Mouse (Mus musculus): ENCODE data around the gene Gm19402.
A peak's percentile ranks its signal among the peaks of the same experiment; 100 is the strongest.
"Not testable (repeated sequence)": the region's sequence is repeated elsewhere in the genome, so short reads cannot be mapped to it uniquely, and the experiment has no call there.

Gm19402 gene

DNA sequence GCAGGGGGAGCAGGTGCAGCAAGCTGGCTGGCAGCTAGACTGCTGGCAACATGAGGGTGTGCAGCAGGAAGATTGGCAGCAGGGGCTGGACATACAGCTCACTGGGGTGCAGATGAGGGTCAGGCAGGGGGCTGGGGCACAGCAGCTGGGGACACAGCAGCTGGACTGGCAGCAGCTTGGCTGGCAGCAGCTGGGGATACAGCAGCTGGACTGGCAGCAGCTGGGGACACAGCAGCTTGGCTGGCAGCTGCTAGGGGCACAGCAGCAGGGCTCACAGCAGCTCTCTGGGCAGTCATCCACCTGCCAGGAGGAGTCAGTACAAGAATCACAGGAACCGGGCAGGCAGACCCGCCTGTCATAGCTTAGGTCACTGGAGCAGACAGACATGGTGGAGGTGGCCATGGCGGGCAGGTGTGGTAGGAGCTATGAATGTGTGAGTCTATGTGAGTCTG, at the start of gene Gm19402:
Gm19402 (minus strand) TSS at position 402 of the 452 bp plus-strand sequence.
- not testable (repeated sequence) for DNase-seq (ENCODE audit: inconsistent age in 2 of 2, low spot score in 1 of 2)

DNA sequence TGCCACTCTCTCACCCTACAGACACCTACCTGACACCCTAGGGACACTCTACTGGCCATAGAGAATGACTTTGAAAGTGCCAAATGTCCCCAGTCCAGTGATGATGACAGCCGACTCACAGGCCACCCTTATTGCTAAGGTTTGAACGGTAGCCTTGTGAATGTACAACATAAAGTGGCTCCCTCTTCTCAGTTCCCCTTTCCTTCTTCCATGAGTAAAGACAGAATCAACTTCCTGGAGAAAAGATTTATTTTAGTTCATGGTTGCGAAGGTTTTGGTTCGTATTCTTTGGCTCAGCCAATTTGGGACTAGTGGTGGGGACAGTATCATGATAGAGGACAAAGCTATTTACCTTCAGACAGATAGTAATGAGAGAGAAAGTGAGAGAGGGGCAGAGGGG, 48.4 kb upstream of the Gm19402 start:
- no peak for DNase-seq (ENCODE audit: inconsistent age in 2 of 2, low spot score in 1 of 2)

DNA sequence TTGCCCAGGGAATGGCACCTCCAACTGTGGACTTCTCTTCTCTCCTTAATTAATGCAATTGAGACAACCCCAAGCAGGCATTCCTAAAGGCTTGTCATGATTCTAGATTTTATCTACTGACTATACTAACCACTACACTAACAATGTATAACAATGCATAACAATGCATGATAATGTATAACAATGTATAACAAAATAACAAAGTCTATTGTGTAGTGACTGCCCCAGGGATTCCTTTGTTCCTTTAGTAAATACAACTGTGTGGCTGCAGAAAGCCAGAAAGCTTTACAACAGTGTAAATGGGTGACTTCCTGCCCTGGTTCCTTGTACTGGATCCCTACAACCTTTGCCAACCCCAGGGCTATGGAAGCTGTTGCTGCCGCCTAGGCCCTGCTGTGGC, 45.4 kb upstream of the Gm19402 start:
- DNase-seq (ENCODE audit: inconsistent age in 2 of 2, low spot score in 1 of 2), result no peak

DNA sequence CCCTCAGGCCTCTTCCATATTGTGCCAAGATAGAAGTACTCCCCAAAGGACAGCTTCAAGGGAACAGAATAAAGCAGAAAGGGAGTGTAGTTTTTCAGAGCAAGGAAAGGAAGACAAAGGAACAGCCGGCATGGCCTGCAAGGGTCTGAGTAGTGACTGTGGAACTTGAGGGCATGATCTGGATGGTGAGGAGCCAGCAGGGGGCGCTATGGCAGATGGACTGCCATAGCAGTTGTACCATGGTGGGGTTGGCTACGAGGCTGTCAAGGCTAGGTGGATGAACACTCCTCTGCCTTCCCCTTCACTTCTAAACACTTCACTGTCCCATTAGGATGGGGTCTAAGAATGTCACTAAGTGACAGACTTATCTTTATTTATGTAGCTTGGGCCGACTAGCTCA, 38.7 kb upstream of the Gm19402 start:
- peak; percentile 13 to 46 for DNase-seq (ENCODE audit: inconsistent age in 2 of 2, low spot score in 1 of 2)

DNA sequence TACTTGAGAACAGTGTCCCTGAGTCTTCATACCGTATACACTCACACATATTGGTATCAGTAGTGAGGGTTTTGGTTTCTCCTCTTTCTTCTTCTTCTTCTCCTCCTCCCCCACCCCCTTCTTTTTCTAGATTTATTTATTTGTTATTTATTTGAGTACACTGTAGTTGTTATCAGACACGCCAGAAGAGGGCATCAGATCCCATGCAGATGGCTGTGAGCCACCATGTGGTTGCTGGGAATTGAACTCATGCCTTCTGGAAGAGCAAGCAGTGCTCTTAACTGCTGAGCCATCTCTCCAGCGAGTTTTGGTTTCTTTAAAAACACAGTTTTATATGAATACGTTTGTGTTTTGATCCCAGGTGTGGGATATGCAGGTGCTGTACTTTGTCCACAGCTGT, 37.7 kb upstream of the Gm19402 start:
- peak in 1 of 2 experiments; percentile 41 for DNase-seq (ENCODE audit: inconsistent age in 2 of 2, low spot score in 1 of 2)

DNA sequence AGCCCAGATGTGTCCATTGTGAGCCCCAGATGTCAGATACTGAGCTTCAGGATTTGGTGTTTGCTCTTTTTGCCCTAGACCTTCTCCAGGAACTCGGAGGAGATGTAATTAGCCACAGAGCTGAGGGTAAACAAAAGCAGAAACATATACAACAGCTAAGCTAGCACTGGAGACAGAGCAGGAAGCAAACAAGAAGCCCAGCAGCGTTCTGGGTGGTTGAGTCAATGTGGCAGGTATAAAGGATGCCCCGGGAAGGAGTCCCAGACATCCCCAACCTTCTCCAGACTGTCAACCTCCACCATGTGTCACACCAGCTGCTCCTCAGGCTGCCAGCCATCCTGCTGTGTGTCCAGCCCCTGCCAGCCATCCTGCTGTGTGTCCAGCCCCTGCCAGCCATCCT, 35.6 kb upstream of the Gm19402 start, which contains the start of gene Gm10100:
Gm10100 (plus strand) TSS at position 301 of the 400 bp plus-strand sequence.
- DNase-seq (ENCODE audit: inconsistent age in 2 of 2, low spot score in 1 of 2), result no peak

DNA sequence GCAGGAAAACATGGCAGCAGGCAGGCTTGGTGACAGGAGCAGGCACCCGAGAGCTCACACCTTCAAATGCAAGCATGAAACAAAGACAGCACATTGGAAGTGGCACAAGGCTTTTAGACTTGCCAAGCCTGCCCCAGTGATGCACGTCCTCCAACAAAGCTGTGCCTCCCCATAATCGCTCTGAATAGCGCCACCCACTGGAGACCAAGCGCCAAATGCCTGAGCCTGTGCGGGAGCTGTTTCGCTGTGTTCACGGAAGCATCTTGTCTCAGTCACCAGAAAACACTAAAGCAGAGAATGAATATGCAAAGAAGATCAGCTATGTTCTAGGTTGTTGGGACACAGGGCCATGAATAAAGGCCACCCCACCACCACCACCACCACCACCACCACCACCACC, 34.3 kb upstream of the Gm19402 start:
- DNase-seq (ENCODE audit: inconsistent age in 2 of 2, low spot score in 1 of 2), result no peak

DNA sequence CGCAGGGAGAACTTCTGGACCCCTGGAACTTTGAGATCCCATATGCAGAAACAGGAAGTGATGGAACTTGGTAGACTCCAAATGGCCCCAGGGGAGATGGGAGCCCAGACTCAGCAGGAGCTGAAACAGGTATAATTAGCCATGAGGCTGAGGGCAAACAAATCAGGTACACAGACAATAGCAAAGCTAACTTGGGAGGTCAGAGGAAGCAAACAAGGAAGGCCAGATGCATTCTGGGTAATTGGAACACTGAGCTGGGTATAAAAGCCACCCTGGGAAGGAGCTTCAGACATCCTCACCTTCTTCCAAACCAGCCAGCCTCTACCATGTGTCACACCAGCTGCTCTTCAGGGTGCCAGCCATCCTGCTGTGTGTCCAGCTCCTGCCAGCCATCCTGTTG, 29.7 kb upstream of the Gm19402 start, which contains the start of gene Krtap12-1:
Krtap12-1 (plus strand) TSS at position 301 of the 400 bp plus-strand sequence.
- DNase-seq (ENCODE audit: inconsistent age in 2 of 2, low spot score in 1 of 2), result not testable (repeated sequence)

DNA sequence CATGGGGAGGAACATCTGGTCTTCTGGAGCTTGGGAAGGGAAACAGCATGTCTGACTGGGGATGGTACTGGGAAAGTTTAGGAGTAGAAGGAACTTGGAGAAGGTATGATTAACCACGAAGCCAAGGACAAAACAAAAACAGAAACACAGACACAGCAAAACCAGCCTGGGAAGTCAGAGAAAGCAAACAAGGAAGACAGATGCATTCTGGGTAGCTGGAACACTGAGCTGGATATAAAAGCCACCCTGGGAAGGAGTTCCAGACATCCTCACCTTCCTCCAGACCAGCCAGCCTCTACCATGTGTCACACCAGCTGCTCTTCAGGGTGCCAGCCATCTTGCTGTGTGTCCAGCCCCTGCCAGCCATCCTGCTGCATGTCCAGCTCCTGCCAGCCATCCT, 24.9 kb upstream of the Gm19402 start, which contains the start of gene Gm10142:
Gm10142 (plus strand) TSS at position 301 of the 400 bp plus-strand sequence.
- DNase-seq (ENCODE audit: inconsistent age in 2 of 2, low spot score in 1 of 2), result no peak

DNA sequence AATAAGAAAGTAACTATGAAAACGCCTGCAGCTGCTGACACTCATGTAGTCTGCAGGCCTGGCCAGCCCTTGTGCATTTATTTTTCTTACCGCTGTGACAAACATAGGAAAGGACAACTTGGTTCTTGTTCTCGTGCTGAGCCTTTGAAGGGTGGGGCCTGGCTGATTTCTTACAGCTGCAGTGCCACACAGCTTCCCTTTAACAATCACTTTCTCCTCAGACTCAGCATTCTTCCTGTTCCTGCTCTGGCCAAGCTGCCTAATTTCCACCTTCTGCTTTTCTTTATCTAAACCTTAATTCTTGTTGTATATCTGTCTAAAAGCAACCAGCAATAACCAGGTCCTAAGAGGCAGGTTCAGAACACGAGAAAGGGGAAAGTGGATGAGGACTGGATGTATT, 23.2 kb upstream of the Gm19402 start:
- no peak for DNase-seq (ENCODE audit: inconsistent age in 2 of 2, low spot score in 1 of 2)

DNA sequence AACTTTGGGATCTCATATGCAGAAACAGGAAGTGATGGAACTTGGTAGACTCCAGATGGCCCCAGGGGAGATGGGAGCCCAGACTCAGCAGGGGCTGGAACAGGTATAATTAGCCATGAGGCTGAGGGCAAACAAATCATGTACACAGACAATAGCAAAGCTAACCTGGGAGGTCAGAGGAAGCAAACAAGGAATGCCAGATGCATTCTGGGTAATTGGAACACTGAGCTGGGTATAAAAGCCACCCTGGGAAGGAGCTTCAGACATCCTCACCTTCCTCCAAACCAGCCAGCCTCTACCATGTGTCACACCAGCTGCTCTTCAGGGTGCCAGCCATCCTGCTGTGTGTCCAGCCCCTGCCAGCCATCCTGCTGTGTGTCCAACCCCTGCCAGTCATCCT, 20.6 kb upstream of the Gm19402 start, which contains the start of gene Gm10024:
Gm10024 (plus strand) TSS at position 301 of the 400 bp plus-strand sequence.
- not testable (repeated sequence) for DNase-seq (ENCODE audit: inconsistent age in 2 of 2, low spot score in 1 of 2)

DNA sequence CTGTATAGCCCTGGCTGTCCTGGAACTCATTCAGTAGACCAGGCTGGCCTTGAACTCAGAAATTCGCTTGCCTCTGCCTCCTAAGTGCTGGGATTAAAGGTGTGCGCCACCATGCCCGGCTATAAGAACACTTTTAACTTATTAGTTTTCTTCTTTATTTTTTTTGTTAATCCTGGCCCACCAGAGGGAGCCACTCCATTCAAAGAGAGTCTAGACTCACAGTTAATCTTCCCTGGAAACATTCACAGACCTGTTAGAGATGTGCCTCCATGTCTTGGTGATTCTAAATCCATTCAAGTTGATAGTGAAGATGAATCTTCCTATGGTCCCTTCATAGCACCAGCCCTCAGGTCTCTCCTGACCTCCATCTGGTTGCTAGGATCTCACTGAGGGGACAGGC, 19.3 kb upstream of the Gm19402 start:
- DNase-seq (ENCODE audit: inconsistent age in 2 of 2, low spot score in 1 of 2), result no peak

DNA sequence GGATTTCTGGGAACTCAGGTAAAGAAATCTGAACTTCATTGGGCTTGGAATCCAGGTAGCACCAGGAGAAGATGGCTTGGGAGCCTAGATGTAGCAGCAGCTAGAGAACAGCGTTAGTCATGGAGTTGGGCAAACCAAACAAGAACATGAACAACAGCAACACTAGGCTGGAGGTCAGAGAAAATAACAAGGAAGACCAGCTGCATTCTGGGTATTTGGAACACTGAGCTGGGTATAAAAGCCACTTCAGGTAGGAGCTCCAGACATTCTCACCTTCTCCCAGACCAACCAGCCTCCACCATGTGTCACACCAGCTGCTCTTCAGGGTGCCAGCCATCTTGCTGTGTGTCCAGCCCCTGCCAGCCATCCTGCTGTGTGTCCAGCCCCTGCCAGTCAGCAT, 15.8 kb upstream of the Gm19402 start, which contains the start of gene Gm10272:
Gm10272 (plus strand) TSS at position 301 of the 400 bp plus-strand sequence.
- DNase-seq (ENCODE audit: inconsistent age in 2 of 2, low spot score in 1 of 2), result no peak

DNA sequence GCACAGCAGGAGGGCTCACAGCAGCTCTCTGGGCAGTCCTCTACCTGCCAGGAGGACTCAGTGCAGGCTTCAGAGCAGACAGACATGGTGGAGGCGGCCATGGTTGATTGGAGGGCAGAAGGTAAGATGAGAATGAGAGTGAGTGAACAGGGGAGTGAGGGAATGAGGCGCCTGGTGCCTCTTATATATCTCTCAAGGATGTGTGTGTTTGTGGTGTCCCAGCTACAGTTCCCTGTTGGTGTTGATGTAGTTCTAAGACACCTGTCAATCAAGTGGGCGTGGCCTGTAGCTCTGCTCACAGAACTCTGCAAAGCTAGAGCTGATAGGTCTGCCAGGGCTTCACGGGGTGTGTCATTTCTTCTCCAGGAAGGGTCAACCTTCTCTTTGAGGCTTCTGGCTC, 6.6 kb upstream of the Gm19402 start, which contains the start of gene Gm9508:
Gm9508 (minus strand) TSS at position 101 of the 400 bp plus-strand sequence.
- DNase-seq (ENCODE audit: inconsistent age in 2 of 2, low spot score in 1 of 2), result no peak

DNA sequence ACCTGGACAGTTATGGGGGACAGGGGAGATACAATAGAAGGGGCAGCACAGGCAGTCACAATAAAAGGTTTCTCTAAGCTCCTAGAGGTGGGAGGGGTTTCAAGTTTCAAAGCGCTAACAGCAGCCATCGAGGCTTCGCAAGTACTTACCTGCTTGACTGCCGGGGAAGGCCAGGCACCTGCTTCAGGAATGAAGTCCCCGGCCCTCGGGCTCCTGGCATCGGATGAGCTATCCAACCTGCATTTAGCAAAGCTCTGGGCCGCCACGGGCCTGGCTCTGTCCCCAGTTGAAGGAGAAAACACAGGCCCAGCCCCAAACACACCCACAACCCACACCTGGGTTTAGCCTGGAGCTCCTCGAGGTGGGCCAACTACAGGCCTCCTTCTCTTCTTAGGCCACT, 3.5 kb downstream of the Gm19402 start:
- no peak for DNase-seq (ENCODE audit: inconsistent age in 2 of 2, low spot score in 1 of 2)

DNA sequence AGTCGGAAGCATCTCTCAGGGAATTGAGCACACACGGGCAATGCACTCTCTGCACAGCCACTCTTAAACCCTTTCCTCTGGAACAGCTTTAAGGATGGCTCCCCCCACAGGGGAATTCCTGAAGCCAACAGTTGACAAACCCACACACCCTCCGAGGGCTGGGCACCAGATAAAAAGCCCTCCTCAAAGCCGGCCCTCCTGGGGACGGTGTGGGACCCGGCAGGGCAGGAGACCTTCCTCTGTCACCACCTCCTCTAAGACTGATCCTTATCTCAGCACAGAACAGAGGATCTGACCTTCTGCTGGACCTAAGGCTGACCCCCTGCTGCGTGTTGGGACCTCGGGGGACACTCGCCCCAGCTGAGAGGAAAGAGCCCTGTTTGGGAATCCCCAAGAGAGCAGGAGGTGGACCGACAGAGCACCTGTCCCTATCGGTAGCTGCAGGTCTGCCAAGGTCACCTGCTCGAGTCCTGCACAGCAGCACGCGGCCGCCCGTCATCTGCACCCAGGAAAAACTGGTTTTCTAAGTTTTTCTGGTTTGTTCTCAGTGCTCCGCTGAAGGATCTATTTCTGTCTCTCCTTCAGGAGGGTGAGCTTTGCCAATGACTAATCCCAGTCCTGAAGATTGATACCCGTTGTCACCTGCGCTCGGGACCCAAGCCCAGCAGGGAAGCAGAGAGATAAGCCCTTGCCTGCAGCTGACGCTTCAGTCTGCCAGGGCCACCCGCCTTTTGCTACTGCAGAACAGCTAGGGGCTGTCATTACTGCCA, 4.5 kb downstream of the Gm19402 start, which contains the start of gene Tspear:
Tspear (plus strand) TSS at position 675 of the 770 bp plus-strand sequence.
- DNase-seq (ENCODE audit: inconsistent age in 2 of 2, low spot score in 1 of 2), result peak in 1 of 2 experiments; percentile 43

DNA sequence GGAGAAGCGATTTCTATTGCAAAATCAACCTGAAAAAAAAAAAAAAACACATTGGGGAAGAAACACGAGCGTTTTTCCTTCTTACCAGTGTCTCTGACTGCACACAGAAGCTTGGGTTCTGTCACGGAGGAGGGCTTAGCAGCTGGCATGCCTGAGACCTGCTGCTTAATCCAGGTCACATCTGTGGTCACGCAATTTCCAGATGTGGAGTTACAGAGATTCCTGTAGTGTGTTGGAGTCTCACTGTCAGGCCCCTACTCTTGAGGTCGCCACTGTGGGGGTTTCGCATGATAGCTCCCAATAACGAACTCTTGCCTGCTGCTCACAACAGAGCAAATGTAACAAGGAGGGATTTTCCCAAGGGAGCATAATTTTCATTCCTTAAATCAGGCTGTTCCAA, 6.4 kb downstream of the Gm19402 start:
- no peak for DNase-seq (ENCODE audit: inconsistent age in 2 of 2, low spot score in 1 of 2)

DNA sequence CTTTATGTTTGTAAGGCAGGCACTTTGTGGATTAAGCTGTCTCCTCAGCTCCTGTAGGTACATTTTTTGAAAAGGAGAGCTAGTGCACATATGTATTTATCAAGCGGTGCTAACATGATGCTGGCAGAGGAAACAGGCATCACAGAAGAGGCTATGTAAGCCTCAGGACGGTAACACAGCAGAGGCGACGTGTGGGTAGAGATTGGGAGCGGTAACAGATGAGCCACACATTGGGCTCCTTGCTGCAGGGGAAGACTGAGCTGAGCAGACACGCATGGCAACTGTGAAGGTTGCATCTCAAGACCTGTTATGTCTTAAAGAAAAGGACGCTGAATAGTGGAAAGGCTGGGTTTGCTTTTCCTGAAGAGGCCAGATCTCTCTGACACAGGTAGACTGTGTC, 7.6 kb downstream of the Gm19402 start:
- no peak for DNase-seq (ENCODE audit: inconsistent age in 2 of 2, low spot score in 1 of 2)

DNA sequence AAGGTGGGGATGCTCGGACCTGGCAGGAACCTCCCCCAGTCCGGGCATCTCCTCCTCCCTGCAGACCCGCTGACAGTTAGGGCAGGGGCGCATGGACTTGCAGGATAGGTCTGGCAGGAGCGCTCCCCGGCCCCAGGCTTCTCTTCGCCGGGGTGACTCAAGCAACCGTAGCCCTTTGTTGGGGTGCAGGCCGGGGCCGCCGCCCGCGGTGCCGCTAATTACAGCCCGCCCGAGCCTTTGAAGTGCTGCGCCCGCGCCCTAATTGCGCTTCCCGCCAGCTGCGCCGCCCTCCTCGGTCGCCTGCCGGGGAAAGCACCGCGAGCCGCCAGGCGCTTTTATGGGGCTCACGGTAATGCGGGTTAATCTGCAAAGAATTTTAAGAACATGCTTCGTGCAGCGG, 13.0 kb downstream of the Gm19402 start:
- DNase-seq (ENCODE audit: inconsistent age in 2 of 2, low spot score in 1 of 2), result no peak

DNA sequence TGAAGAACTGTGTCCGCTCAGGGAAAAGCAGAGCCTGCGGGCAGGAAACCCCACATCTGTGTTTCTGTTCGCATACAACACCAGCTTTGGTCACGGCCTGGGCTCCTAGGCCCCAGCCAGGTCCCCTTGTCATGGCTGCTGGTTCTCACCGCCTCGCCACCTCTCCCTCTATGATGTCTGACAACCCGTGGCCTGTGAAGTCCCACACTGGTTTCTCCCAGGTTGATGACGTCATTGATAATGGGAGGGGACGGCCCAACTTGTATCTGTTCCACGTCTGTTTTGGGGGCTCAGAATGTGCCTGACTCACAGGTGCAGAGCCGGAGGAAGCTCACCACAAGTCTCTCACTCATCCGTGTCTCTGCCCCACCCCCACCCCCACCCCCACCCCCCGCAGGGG, 16.8 kb downstream of the Gm19402 start:
- no peak for DNase-seq (ENCODE audit: inconsistent age in 2 of 2, low spot score in 1 of 2)

DNA sequence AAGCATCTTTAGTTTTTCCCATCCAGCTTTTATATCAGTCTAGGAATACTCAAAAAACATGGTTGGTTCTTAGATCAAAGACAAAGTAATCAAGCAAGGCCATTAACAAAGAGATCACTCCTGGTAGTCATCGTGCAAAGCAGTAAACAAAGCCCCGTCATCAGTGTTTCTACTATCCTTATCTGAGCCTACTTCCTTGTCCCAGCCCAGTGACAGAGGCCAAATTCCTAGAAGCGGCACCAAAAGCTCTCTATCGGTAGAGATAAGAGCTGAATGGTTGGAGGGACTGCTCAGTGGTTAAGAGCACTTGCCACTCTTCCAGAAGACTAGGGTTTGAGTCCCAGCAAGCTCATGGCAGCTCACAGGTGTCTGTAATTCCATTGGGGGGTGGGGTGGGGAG, 19.0 kb downstream of the Gm19402 start:
- no peak for DNase-seq (ENCODE audit: inconsistent age in 2 of 2, low spot score in 1 of 2)

DNA sequence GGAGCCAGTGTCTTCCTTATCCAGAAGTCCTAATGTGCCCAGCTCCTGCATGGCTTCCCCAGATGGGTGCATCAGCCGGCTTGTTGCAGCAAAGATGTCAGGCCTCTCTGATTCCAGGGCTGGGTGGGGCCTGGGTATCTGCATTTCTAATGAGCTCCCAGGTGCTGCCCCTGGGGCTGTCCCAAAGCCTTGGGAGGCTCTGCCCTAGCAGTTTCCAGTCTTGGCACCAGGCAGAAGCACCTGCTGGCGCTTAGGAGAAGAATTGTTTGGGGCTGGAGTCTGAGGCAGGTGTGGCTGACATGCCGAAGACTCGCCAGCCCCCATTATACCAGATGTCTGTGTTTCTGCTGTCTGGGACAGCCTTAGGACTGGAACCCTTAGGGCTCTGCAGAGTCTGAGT, 19.8 kb downstream of the Gm19402 start:
- DNase-seq (ENCODE audit: inconsistent age in 2 of 2, low spot score in 1 of 2), result no peak
